Mouse (Mus musculus) lung, postnatal 36 days (tissue): ENCODE results near the gene Tapbp.
A peak's percentile ranks its signal among the peaks of the same experiment; 100 is the strongest.

Experiments used
- DNase-seq: peaks from one replicate; pipeline ENCODE4 v3.0.0; 2022; ENCODE audit warnings: mixed read lengths

The Tapbp gene

GRCm38 (mm10) chr17:33968927-33969326 is 53.2 kb downstream of the Tapbp start:
- DNase-seq: peak; percentile 83

- peak; percentile 33 for DNase-seq
These were observed 53.7 kb downstream of the Tapbp start for GRCm38 (mm10) chr17:33969394-33969793.

DNA sequence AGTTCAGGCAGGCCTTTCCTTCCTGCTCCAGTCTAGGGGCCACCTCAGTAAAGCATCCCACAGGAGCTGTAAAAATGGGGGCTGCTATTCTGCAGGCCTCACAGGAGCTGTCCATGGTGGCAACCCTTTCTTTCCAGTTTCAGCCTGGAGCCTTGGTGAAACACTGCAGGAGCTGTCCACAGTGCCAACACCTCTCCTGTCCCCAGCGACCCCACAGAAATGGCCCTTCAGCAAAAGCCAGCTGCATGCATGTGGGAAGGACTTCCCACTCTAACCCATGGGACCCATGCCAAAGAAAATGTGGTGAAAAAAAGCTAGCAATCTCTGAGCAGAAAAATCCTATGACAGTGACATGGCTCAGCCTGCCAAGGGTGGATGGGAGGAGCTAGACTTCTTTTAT is 57.0 kb downstream of the Tapbp start:
- DNase-seq: no peak

DNA sequence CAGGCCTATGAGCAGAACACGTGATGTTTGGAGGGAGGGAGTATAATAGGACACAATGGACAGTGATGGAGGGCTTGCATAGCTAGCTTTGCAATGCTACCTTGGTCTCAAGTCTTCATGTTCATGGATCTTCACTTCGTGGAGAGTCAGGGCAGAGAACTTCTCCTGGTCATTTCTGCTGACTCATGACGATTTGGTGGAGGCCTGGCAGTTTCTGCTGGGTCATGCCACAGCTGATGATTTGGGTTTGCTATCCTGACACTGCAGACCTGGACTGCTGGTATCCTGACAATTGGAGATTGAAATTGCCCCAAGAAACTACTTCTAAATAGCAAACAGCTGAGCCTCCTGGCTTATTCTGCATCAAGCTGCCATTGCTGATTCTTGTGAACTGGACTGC is 57.9 kb downstream of the Tapbp start:
- DNase-seq: no peak

DNA sequence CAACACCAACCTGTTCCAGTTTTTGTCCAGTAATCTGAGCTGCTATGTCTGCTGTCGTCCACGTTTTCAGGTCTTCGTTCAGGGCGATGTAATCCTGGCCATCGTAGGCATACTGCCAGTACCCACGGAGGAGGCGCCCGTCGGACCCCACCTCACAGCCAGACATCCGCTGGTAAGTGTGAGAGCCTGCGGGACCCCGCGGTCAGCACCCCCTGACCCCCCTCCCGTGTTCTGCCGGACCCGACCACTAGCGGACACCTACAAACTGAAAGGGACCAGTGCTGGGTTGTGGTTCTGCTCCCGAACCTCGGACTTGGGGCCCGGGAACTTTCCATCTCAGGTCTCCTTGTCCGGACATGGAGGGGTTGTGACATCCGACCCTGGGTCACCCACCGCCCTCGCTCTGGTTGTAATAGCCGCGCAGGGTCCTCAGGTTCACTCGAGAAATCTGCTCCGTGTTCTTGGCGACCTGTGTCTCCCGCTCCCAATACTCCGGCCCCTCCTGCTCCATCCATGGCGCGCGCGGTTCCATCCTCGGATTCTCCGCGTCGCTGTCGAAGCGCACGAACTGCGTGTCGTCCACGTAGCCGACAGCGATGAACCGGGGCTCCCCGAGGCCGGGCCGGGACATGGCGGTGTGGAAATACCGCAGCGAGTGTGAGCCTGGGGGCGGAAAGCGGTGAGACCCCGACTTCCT is 62.3 kb downstream of the Tapbp start:
- DNase-seq: no peak

GRCm38 (mm10) chr17:33978631-33979031 is 62.9 kb downstream of the Tapbp start:
- DNase-seq: peak; percentile 94
